Mouse (Mus musculus) neural tube, embryonic 11.5 days (tissue): ENCODE data around the gene Gdap1l1. TPM values are rescaled to one million over a fixed set of nuclear protein-coding genes. Genes with fewer than 3 reads are reported as not detected.
A peak's percentile ranks its signal among the peaks of the same experiment; 100 is the strongest.

Source experiments
- ATAC-seq: fragments of 200-750 bp; cut with Nextera tagmentation; 2 replicates; pipeline ENCODE4 v1.8.0; 2017; ENCODE audit warnings: moderate number of reproducible peaks, mild to moderate bottlenecking, moderate TSS enrichment, moderate library complexity; ENCODE audit not compliant: insufficient read depth, low FRiP score, low TSS enrichment
- DNase-seq: peaks from one replicate; pipeline ENCODE4 v3.0.0-alpha.2; 2015; ENCODE audit warnings: low spot score
- H3K27ac ChIP-seq: fragments of 300-500 bp; sonication (generic); 2 replicates; pipeline ENCODE4 v1.5.1; 2014; ENCODE audit warnings: low read depth, mild to moderate bottlenecking, low read length
- H3K27me3 ChIP-seq: fragments of 300-500 bp; sonication (generic); 2 replicates; pipeline ENCODE4 v1.6.1; 2014; ENCODE audit warnings: mild to moderate bottlenecking, low read length, mixed read lengths; ENCODE audit not compliant: control insufficient read depth, insufficient read depth
- H3K36me3 ChIP-seq: fragments of 300-500 bp; sonication (generic); 2 replicates; pipeline ENCODE4 v1.6.1; 2014; ENCODE audit warnings: mild to moderate bottlenecking, low read length, moderate library complexity, mixed read lengths; ENCODE audit not compliant: control insufficient read depth, insufficient read depth
- H3K4me1 ChIP-seq: fragments of 300-500 bp; sonication (generic); 2 replicates; pipeline ENCODE4 v1.6.1; 2014; ENCODE audit warnings: low read length, mixed read lengths; ENCODE audit not compliant: control insufficient read depth, insufficient read depth
- H3K4me2 ChIP-seq: fragments of 300-500 bp; sonication (generic); 2 replicates; pipeline ENCODE4 v1.6.1; 2014; ENCODE audit warnings: low read depth, mild to moderate bottlenecking, moderate library complexity
- H3K4me3 ChIP-seq: fragments of 300-500 bp; sonication (generic); 2 replicates; pipeline ENCODE4 v1.5.1; 2014; ENCODE audit warnings: low read depth, low read length
- H3K9ac ChIP-seq: fragments of 300-500 bp; sonication (generic); 2 replicates; pipeline ENCODE4 v1.6.1; 2014; ENCODE audit warnings: mild to moderate bottlenecking, low read length
- H3K9me3 ChIP-seq: fragments of 300-500 bp; sonication (generic); 2 replicates; pipeline ENCODE4 v1.6.1; 2016; ENCODE audit warnings: low read length; ENCODE audit not compliant: control insufficient read depth
- WGBS: fragments of 180-500 bp; shearing (Covaris S2); extraction: QIAGEN DNeasy Blood & Tissue Kit; methylation state at CpG from one replicate; pipeline ENCODE4 v1.1.7; 2014; 5-methylcytosine and 5-hydroxymethylcytosine counted together
- polyA plus RNA-seq: library from polyadenylated mRNA; unstranded; fragments of >200 nt; fragmentation: Nextera tagmentation; extraction: Ambion mirVana; gene quantifications from 2 replicates; pipeline ENCODE4 v1.2.1, GENCODE M21; 2014

Gdap1l1 gene
- polyA plus RNA-seq, 1 experiment from 2014 or later: 53.8 TPM

- Histone ChIP-seq H3K4me3 (no peak overlapping the region), H3K4me1 (no peaks in the 10 kb centered on the region), H3K36me3 (no peaks in the 10 kb centered on the region), H3K9me3 (no peaks in the 10 kb centered on the region), H3K9ac (no peak overlapping the region), H3K4me2 (no peak overlapping the region), H3K27ac (no peak overlapping the region), H3K27me3 (no peaks in the 10 kb centered on the region)
- no peak for ATAC-seq
- WGBS: 79% methylated on average over 4 of the region's 4 CpGs
- no peak for DNase-seq
These were observed 25.7 kb downstream of the Gdap1l1 start for GRCm38 (mm10) chr2:163463998-163464397.

GRCm38 (mm10) chr2:163464562-163464961 is 26.3 kb downstream of the Gdap1l1 start:
- no peaks in the 10 kb centered on the region for H3K36me3 ChIP-seq
- H3K4me3 ChIP-seq: no peak overlapping the region
- no peak for ATAC-seq
- H3K27me3 ChIP-seq: no peaks in the 10 kb centered on the region
- no peak overlapping the region for H3K27ac ChIP-seq
- whole genome bisulfite sequencing: 71% methylated on average over 6 of the region's 6 CpGs
- H3K9me3 ChIP-seq: no peaks in the 10 kb centered on the region
- H3K4me1 ChIP-seq: no peaks in the 10 kb centered on the region
- no peak overlapping the region for H3K4me2 ChIP-seq
- no peak overlapping the region for H3K9ac ChIP-seq
- DNase-seq: no peak

GRCm38 (mm10) chr2:163466771-163467170 is 28.5 kb downstream of the Gdap1l1 start:
- Histone ChIP-seq H3K27ac (no peak overlapping the region), H3K4me1 (peaks cover 5% of the 10 kb centered on the region; the same call in 1 of the 2 replicates), H3K9ac (no peak overlapping the region), H3K4me2 (no peak overlapping the region), H3K4me3 (no peak overlapping the region), H3K9me3 (no peaks in the 10 kb centered on the region), H3K27me3 (no peaks in the 10 kb centered on the region), H3K36me3 (no peaks in the 10 kb centered on the region)
- no peak for ATAC-seq
- no peak for DNase-seq
- 83% methylated on average over 8 of the region's 8 CpGs for WGBS

GRCm38 (mm10) chr2:163467585-163467984 is 29.3 kb downstream of the Gdap1l1 start:
- 90% methylated on average over 6 of the region's 6 CpGs for WGBS
- no peak overlapping the region for H3K9ac ChIP-seq
- H3K27ac ChIP-seq: no peak overlapping the region
- H3K4me1 ChIP-seq: peaks cover 6% of the 10 kb centered on the region; the same call in 1 of the 2 replicates
- no peak overlapping the region for H3K4me2 ChIP-seq
- no peak for DNase-seq
- no peaks in the 10 kb centered on the region for H3K9me3 ChIP-seq
- no peak for ATAC-seq
- no peak overlapping the region for H3K4me3 ChIP-seq
- H3K27me3 ChIP-seq: no peaks in the 10 kb centered on the region
- no peaks in the 10 kb centered on the region for H3K36me3 ChIP-seq

GRCm38 (mm10) chr2:163468866-163469265 is 30.6 kb downstream of the Gdap1l1 start:
- H3K36me3 ChIP-seq: no peaks in the 10 kb centered on the region
- DNase-seq: no peak
- no peaks in the 10 kb centered on the region for H3K9me3 ChIP-seq
- H3K4me2 ChIP-seq: no peak overlapping the region
- H3K9ac ChIP-seq: no peak overlapping the region
- H3K4me1 ChIP-seq: peaks cover 6% of the 10 kb centered on the region; the same call in 1 of the 2 replicates
- WGBS: 91% methylated on average over 6 of the region's 6 CpGs
- H3K27ac ChIP-seq: no peak overlapping the region
- ATAC-seq: no peak
- H3K4me3 ChIP-seq: no peak overlapping the region
- no peaks in the 10 kb centered on the region for H3K27me3 ChIP-seq

- H3K4me2 ChIP-seq: no peak overlapping the region
- H3K9ac ChIP-seq: no peak overlapping the region
- ATAC-seq: no peak
- no peak overlapping the region for H3K27ac ChIP-seq
- DNase-seq: no peak
- WGBS: 94% methylated on average over 15 of the region's 15 CpGs
- H3K9me3 ChIP-seq: no peaks in the 10 kb centered on the region
- no peak overlapping the region for H3K4me3 ChIP-seq
- H3K27me3 ChIP-seq: no peaks in the 10 kb centered on the region
- H3K36me3 ChIP-seq: no peaks in the 10 kb centered on the region
- H3K4me1 ChIP-seq: peaks cover 6% of the 10 kb centered on the region; the same call in 1 of the 2 replicates
These were observed 31.4 kb downstream of the Gdap1l1 start for GRCm38 (mm10) chr2:163469711-163470110.

GRCm38 (mm10) chr2:163471136-163471535 is 32.9 kb downstream of the Gdap1l1 start:
- no peak for DNase-seq
- Histone ChIP-seq H3K4me3 (peak overlapping the region; percentile 73; the same call in 1 of the 2 replicates), H3K27ac (no peak overlapping the region), H3K36me3 (no peaks in the 10 kb centered on the region), H3K9me3 (no peaks in the 10 kb centered on the region), H3K4me2 (peak overlapping the region; percentile 8; the same call in 1 of the 2 replicates), H3K27me3 (no peaks in the 10 kb centered on the region), H3K9ac (no peak overlapping the region), H3K4me1 (peaks cover 6% of the 10 kb centered on the region; the same call in 1 of the 2 replicates)
- ATAC-seq: no peak
- WGBS: 72% methylated on average over 3 of the region's 3 CpGs

- Histone ChIP-seq H3K36me3 (no peaks in the 10 kb centered on the region), H3K9ac (peak overlapping the region; percentile 83), H3K27me3 (no peaks in the 10 kb centered on the region), H3K4me3 (peak overlapping the region; percentile 73), H3K4me1 (peaks cover 6% of the 10 kb centered on the region; the same call in 1 of the 2 replicates), H3K4me2 (peak overlapping the region; percentile 69), H3K27ac (no peak overlapping the region), H3K9me3 (no peaks in the 10 kb centered on the region)
- no peak for DNase-seq
- peak; percentile 75 for ATAC-seq
- WGBS: 6% methylated on average over 36 of the region's 36 CpGs
These were observed 33.6 kb downstream of the Gdap1l1 start for GRCm38 (mm10) chr2:163471710-163472465.

GRCm38 (mm10) chr2:163472466-163472851 is 34.2 kb downstream of the Gdap1l1 start, which contains the start of gene Fitm2:
Fitm2 (minus strand) TSS chr2:163472629.
- Histone ChIP-seq H3K36me3 (no peaks in the 10 kb centered on the region), H3K4me1 (peaks cover 6% of the 10 kb centered on the region; the same call in 1 of the 2 replicates), H3K27ac (no peak within 1 kb of the TSS), H3K9ac (peak within 1 kb of the TSS; percentile 83), H3K4me3 (peak within 1 kb of the TSS; percentile 73), H3K9me3 (no peaks in the 10 kb centered on the region), H3K4me2 (peak within 1 kb of the TSS; percentile 69), H3K27me3 (no peaks in the 10 kb centered on the region)
- ATAC-seq: peak; percentile 94
- peak; percentile 97 for DNase-seq
- WGBS: 0% methylated on average over 29 of the region's 30 CpGs
